Mouse (Mus musculus): ENCODE data around the gene Zfp568.
"Not testable (repeated sequence)": the region's sequence is repeated elsewhere in the genome, so short reads cannot be mapped to it uniquely, and the experiment has no call there.

Zfp568 gene

GRCm38 (mm10) chr7:29983690-29984380 lies at the start of gene Zfp568:
Gene Zfp568 (plus strand): TSS chr7:29983955.
- peak; percentile 87 for DNase-seq (ENCODE audit: low read depth, low spot score)
- Histone ChIP-seq H3K27me3 (ENCODE audit: control insufficient read depth, insufficient read depth, low read length, poor library complexity, severe bottlenecking) (no peaks in the 10 kb centered on the region), H3K36me3 (ENCODE audit: control insufficient read depth, insufficient read depth, low read length, poor library complexity, severe bottlenecking) (peaks cover 3% of the 10 kb centered on the region; the same call in 1 of the 2 replicates)

DNA sequence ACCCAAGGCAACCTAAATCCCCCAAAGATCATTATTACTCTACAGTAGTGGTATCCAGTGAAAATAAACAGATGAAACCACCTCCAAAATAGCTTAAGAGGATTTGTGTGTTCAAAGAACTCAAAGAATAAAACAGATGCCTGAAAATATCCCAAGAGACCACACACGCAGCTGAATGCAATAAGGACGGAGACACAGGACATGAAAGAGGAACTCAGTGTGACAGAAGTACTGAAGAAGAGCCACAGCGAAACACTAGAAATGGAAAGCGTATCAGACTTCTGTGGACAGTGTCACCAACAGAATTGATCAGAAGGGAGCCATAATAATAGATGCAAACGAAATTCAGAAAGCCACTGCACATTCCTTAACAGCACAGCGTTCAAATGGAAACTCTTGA lies 44.9 kb upstream of the Zfp568 start:
- Histone ChIP-seq H3K27me3 (ENCODE audit: control insufficient read depth, insufficient read depth, low read length, poor library complexity, severe bottlenecking) (no peaks in the 10 kb centered on the region), H3K36me3 (ENCODE audit: control insufficient read depth, insufficient read depth, low read length, poor library complexity, severe bottlenecking) (peaks cover 6% of the 10 kb centered on the region)
- peak; percentile 51 for DNase-seq (ENCODE audit: low read depth, low spot score)

DNA sequence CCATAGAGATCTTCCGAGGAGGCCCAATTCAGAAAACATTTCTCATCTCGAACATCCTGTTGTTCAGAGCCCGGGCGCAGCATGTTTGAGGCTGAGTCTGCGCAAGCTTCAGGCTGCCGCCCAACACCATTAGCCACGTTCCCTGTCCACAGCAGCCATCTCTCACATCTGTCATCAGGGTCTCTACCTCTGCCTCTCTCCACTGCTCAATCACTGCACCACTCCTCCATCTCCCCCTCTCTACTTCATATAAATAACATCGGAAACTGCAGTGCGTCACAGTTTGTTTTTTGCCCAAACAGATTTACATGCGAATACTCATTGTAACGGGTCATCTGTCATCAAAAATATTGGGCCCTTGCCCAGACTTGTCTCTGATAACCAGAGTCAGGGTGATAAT lies 42.7 kb upstream of the Zfp568 start:
- no peak for DNase-seq (ENCODE audit: low read depth, low spot score)
- no peaks in the 10 kb centered on the region for H3K27me3 ChIP-seq (ENCODE audit: control insufficient read depth, insufficient read depth, low read length, poor library complexity, severe bottlenecking)
- peaks cover 4% of the 10 kb centered on the region; the same call in 1 of the 2 replicates for H3K36me3 ChIP-seq (ENCODE audit: control insufficient read depth, insufficient read depth, low read length, poor library complexity, severe bottlenecking)

- DNase-seq (ENCODE audit: low read depth, low spot score): no peak
- H3K27me3 ChIP-seq (ENCODE audit: control insufficient read depth, insufficient read depth, low read length, poor library complexity, severe bottlenecking): no peaks in the 10 kb centered on the region
- peaks cover 4% of the 10 kb centered on the region; the same call in 1 of the 2 replicates for H3K36me3 ChIP-seq (ENCODE audit: control insufficient read depth, insufficient read depth, low read length, poor library complexity, severe bottlenecking)
These were observed 41.0 kb upstream of the Zfp568 start for GRCm38 (mm10) chr7:29942740-29943139.

- DNase-seq (ENCODE audit: low read depth, low spot score): no peak
These were observed 40.0 kb upstream of the Zfp568 start for GRCm38 (mm10) chr7:29943720-29944119.

GRCm38 (mm10) chr7:29944201-29944600 lies 39.6 kb upstream of the Zfp568 start:
- Histone ChIP-seq H3K36me3 (ENCODE audit: control insufficient read depth, insufficient read depth, low read length, poor library complexity, severe bottlenecking) (peaks cover 4% of the 10 kb centered on the region; the same call in 1 of the 2 replicates), H3K27me3 (ENCODE audit: control insufficient read depth, insufficient read depth, low read length, poor library complexity, severe bottlenecking) (no peaks in the 10 kb centered on the region)
- no peak for DNase-seq (ENCODE audit: low read depth, low spot score)

More at GRCm38 (mm10) chr7:29943720-29944119, 40.0 kb upstream of the Zfp568 start:
- Histone ChIP-seq H3K36me3 (ENCODE audit: control insufficient read depth, insufficient read depth, low read length, poor library complexity, severe bottlenecking) (peaks cover 4% of the 10 kb centered on the region; the same call in 1 of the 2 replicates), H3K27me3 (ENCODE audit: control insufficient read depth, insufficient read depth, low read length, poor library complexity, severe bottlenecking) (no peaks in the 10 kb centered on the region)

- no peaks in the 10 kb centered on the region for H3K27me3 ChIP-seq (ENCODE audit: control insufficient read depth, insufficient read depth, low read length, poor library complexity, severe bottlenecking)
- no peak for DNase-seq (ENCODE audit: low read depth, low spot score)
- H3K36me3 ChIP-seq (ENCODE audit: control insufficient read depth, insufficient read depth, low read length, poor library complexity, severe bottlenecking): 0 out of 2 replicates have a peak, but pooled peaks cover 3% of the 10 kb centered on the region
These were observed 30.7 kb upstream of the Zfp568 start for GRCm38 (mm10) chr7:29953086-29953485.

DNA sequence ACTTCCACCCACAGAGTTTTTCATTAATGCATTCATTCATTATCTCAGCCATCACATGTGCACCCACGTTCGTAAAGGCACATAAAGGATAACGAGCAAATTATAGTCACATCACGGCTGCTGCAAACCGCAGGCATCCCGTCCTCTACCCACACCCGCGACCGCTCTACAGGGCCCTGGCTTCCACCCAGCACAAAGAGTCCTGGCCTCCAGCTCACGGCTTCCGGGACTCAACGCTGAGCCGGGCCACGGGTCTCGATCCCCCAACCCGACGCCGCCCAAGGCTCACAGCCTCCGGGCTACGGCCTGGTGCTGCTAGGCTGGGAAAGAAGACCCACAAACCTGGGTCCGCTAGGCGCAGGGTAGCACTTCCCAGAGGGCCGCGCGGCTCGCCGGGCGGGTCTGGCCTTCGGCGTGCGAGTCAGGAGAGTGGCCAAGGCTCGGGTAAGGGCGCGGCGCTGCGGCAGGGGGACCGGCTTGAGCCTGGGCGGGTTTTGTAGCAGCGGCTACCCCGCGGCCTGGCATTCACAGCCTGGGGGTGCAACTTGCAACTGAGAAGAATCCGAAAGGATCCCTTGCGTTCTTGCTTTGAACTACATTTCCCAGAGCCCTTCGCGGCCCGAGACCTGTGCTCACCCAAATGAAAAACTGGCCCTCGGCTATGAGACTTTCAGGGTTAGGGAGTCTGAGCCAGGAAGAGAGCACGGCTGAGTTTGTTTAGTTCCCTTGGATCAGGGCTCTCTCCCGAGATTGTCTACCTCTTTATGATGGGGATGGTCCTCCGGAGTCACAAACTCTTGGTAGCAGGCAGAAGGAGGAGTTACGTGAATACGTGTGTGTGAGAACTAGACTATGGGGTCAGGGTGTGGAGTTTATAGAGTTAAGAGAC lies 30.0 kb upstream of the Zfp568 start, which contains the start of gene Zfp74:
Gene Zfp74 (minus strand): TSS at position 577 of the 889 bp plus-strand sequence.
- H3K36me3 ChIP-seq (ENCODE audit: control insufficient read depth, insufficient read depth, low read length, poor library complexity, severe bottlenecking): 0 out of 2 replicates have a peak, but pooled peaks cover 3% of the 10 kb centered on the region
- DNase-seq (ENCODE audit: low read depth, low spot score): peak; percentile 69
- no peaks in the 10 kb centered on the region for H3K27me3 ChIP-seq (ENCODE audit: control insufficient read depth, insufficient read depth, low read length, poor library complexity, severe bottlenecking)

DNA sequence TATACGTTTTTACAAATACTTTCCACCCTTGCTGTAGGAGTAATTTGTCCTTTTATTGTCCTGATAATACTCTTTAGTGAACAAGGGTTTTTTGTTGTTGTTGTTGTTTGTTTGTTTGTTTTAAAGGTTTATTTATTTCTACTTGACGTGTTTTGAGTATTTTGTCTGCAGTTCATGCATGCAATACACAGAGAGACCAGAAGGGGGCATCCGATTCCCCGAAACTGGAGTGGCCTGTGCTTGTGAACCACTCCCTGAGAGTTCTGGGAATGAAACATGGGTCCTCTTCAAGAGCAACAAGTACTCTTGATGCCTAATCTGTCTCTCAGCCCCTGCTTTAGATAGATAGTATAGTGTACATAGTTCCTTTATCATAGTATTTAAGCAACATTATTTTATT lies 29.0 kb upstream of the Zfp568 start:
- peak; percentile 57 for DNase-seq (ENCODE audit: low read depth, low spot score)
- no peaks in the 10 kb centered on the region for H3K27me3 ChIP-seq (ENCODE audit: control insufficient read depth, insufficient read depth, low read length, poor library complexity, severe bottlenecking)
- H3K36me3 ChIP-seq (ENCODE audit: control insufficient read depth, insufficient read depth, low read length, poor library complexity, severe bottlenecking): 0 out of 2 replicates have a peak, but pooled peaks cover 1% of the 10 kb centered on the region

DNA sequence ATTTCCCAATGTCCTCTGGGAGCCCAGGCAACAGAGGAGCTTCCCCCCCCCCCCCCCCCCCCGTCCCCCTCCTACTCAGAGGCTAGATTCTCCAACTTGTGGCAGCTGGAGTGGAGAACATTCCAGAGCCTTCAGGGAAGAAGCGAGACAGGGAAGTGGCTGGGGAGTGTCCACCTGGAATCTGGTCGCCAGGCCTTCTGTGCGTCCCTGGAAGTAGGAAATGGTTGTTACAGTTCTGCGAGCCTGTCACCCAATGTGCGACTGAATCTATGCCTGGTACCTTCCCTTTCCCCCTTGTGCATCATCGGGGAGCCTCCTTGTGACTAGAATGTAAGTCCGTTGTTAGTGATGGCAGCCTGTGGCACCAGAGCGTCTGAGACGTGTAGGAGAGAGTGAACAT lies 27.5 kb upstream of the Zfp568 start:
- 0 out of 2 replicates have a peak, but pooled peaks cover 1% of the 10 kb centered on the region for H3K36me3 ChIP-seq (ENCODE audit: control insufficient read depth, insufficient read depth, low read length, poor library complexity, severe bottlenecking)
- H3K27me3 ChIP-seq (ENCODE audit: control insufficient read depth, insufficient read depth, low read length, poor library complexity, severe bottlenecking): no peaks in the 10 kb centered on the region
- DNase-seq (ENCODE audit: low read depth, low spot score): no peak

DNA sequence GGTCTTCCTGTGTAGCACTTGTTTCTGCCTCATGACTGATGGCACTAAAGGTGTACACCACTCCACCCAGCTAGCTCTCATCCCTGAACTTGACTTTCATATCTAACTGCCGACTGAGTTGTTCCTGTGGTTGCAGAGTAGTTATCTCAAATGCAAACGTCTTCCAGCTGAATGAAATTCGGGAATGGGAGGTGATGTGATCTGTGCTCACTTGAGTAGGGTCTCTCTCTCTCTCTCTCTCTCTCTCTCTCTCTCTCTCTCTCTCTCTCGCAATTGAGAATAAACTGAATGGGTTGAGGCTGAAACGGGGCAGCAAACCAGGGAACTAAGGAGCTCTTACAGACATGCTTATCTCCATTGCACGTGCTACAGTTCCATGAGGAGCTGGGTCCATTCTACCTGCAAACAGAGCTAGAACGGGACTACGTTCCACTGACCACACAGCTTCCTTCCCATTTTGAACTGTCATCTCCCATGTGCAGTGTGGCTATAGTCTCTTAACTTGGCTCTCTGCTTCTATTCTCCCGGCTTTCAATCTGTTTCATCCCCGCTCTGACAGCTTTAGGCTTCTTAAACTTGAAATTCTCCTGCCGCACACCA lies 25.5 kb upstream of the Zfp568 start:
- H3K27me3 ChIP-seq (ENCODE audit: control insufficient read depth, insufficient read depth, low read length, poor library complexity, severe bottlenecking): no peaks in the 10 kb centered on the region
- H3K36me3 ChIP-seq (ENCODE audit: control insufficient read depth, insufficient read depth, low read length, poor library complexity, severe bottlenecking): 0 out of 2 replicates have a peak, but pooled peaks cover 1% of the 10 kb centered on the region
- DNase-seq (ENCODE audit: low read depth, low spot score): no peak

DNA sequence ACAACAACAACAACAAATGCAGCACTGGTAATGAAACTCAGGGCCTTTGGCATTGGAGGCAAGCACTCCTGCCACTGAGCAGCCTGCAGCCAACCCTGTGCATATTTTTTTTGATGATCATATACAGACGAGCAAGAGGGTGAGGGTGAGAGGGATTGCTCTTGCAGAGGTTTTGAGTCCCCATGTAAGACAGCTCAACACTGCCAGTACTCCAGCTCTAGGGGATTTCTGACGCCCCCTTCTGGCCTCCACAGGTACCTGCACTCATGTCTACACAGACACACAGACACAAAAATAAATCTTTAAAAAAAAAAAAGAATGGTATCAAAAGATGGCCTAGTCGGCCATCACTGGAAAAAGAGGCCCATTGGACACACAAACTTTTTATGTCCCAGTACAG lies 24.8 kb upstream of the Zfp568 start:
- no peak for DNase-seq (ENCODE audit: low read depth, low spot score)

GRCm38 (mm10) chr7:29965115-29965810 lies 18.5 kb upstream of the Zfp568 start:
- not testable (repeated sequence) for H3K27me3 ChIP-seq (ENCODE audit: control insufficient read depth, insufficient read depth, low read length, poor library complexity, severe bottlenecking); H3K36me3 ChIP-seq (ENCODE audit: control insufficient read depth, insufficient read depth, low read length, poor library complexity, severe bottlenecking); DNase-seq (ENCODE audit: low read depth, low spot score)

More for the DNA sequence above, 24.8 kb upstream of the Zfp568 start:
- Histone ChIP-seq H3K36me3 (ENCODE audit: control insufficient read depth, insufficient read depth, low read length, poor library complexity, severe bottlenecking) (0 out of 2 replicates have a peak, but pooled peaks cover 1% of the 10 kb centered on the region), H3K27me3 (ENCODE audit: control insufficient read depth, insufficient read depth, low read length, poor library complexity, severe bottlenecking) (no peaks in the 10 kb centered on the region)

- no peak for DNase-seq (ENCODE audit: low read depth, low spot score)
- Histone ChIP-seq H3K27me3 (ENCODE audit: control insufficient read depth, insufficient read depth, low read length, poor library complexity, severe bottlenecking) (no peaks in the 10 kb centered on the region), H3K36me3 (ENCODE audit: control insufficient read depth, insufficient read depth, low read length, poor library complexity, severe bottlenecking) (no peaks in the 10 kb centered on the region)
These were observed 13.1 kb upstream of the Zfp568 start for GRCm38 (mm10) chr7:29970686-29971085.

Measured in splenic B cell, adult 2 months (primary cell).